Mouse (Mus musculus): ENCODE data around the gene Vmn2r124.
"Not testable (repeated sequence)": the region's sequence is repeated elsewhere in the genome, so short reads cannot be mapped to it uniquely, and the experiment has no call there.

The Vmn2r124 gene

DNA sequence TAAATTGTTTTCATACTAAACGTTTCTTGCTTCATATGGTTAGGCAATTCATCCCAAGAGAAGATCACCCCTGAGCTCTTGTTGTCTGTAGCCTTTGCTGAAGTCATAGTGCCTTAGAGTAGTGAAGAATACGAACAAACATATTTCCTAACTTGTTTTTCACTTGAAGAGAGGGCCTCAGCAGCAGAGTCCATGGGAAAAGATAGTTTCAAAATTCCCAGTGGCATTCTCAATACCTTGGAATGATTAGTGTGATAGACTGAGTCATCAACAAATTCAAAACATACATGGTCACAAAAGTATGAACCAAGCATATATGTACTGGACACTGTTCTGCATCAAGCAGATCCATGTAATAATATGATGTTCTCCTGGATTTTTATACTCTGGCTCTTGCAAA lies at the start of gene Vmn2r124:
Gene Vmn2r124 (plus strand): TSS at position 301 of the 400 bp plus-strand sequence.
- DNase-seq = no peak

DNA sequence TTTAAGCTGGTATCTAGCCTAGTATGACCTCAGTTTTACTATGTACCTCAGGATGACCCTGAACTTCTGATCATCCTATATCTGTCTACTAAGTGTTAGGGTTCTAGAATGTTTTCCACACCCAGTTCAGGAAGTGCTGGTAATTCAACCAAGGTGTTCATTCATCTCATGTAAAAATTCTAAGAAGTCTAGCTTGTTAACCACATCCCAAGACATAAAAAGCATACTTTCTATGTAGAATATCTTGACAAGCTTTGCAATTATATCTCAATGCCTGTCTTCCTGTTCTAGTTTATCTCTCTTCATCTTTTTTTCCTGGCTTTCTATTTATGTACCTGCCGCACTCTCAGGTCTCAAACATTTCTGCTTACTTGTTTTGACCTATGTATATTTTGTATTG lies 44.5 kb upstream of the Vmn2r124 start:
- DNase-seq = no peak

DNA sequence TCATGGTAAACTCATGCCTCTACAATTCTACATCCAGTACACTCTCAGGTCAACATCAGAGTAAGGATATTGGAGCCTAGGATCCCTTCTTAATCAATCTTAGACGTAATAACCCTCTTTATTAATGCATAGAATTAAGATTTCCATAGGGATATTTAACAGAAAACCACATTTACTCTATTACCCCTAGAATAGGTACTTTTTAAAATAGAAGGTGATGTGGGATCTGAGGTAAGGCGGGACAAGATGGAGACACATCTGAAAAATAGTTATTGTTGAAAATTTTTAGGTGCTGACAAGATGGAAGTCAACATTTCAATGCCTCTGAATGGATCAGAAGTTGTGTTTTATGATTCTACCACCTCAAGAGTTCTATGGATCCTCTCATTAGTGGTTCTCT lies 27.8 kb upstream of the Vmn2r124 start, which contains the start of gene Fpr-rs4:
Gene Fpr-rs4 (plus strand): TSS at position 301 of the 400 bp plus-strand sequence.
- no peak for DNase-seq

DNA sequence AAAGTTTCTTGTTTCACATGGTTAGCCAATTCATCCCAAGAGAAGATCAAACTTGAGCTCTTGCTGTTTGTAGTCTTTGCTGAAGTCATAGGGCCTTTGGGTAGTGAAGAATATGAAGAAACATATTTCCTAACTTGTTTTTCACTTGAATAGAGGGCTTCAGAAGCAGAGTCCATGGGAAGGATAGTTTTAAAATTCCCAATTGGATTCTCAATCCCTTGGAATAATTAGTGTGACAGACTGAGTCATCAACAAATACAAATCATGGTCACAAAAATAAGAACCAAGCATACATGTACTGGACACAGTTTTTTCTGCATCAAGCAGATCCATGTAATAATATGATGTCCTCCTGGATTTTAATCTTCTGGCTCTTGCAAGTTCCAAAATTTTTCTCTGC lies 35.5 kb downstream of the Vmn2r124 start, which contains the start of gene Vmn2r91:
Gene Vmn2r91 (plus strand): TSS at position 301 of the 400 bp plus-strand sequence.
- DNase-seq = not testable (repeated sequence)

DNA sequence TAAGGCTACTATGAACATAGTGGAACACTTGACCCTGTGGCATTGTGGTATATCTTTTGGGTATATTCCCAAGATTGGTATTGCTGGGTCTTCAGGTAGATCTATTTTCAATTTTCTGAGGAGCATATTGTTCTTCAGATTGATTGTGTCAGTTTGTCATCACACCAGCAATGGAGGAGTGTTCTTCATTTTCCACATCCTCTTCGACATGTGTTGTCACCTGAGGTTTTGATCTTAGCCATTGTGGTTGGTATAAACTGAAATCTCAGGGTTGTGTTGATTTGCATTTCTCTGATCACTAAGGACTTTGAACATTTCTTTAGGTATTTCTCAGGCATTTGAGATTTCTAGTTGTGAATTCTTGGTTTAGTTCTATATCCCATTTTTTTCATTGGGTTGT lies 46.4 kb downstream of the Vmn2r124 start:
- DNase-seq = not testable (repeated sequence)

DNA sequence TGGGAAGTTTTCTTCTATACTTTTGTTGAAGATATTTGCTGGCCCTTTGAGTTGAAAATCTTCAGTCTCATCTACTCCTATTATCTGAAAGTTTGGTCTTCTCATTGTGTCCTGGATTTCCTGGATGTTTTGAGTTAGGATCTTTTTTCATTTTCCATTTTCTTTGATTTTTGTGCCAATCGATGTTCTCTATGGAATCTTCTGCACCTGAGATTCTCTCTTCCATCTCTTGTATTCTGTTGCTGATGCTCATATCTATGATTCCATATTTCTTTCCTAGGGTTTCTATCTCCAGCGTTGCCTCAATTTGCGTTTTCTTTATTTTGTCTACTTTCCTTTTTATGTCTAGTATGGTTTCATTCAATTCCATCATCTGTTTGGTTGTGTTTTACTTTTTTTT lies 53.0 kb downstream of the Vmn2r124 start:
- not testable (repeated sequence) for DNase-seq

Measured in cerebellum, adult 11 months (tissue).